Mouse (Mus musculus) forebrain, embryonic 14.5 days (tissue): ENCODE data around the gene Fkbpl. TPM values are rescaled to one million over a fixed set of nuclear protein-coding genes. Genes with fewer than 3 reads are reported as not detected.

Experiments
- ATAC-seq: fragments of 200-750 bp; cut with Nextera tagmentation; 2 replicates; pipeline ENCODE4 v1.8.0; 2017; ENCODE audit warnings: mild to moderate bottlenecking, moderate library complexity
- DNase-seq: peaks from one replicate; pipeline ENCODE4 v3.0.0-alpha.2; 2015; ENCODE audit warnings: low spot score
- H3K27ac ChIP-seq: fragments of 300-500 bp; sonication (generic); 2 replicates; pipeline ENCODE4 v1.5.1; 2014; ENCODE audit warnings: low read depth, mild to moderate bottlenecking, control low read depth, low read length, moderate library complexity
- H3K27me3 ChIP-seq: fragments of 300-500 bp; sonication (generic); replicated peaks from 2 replicates; pipeline ENCODE4 v1.6.1; 2014; ENCODE audit warnings: low read length, control low read depth, mixed read lengths; ENCODE audit not compliant: control insufficient read depth, insufficient read depth
- H3K36me3 ChIP-seq: fragments of 300-500 bp; sonication (generic); 2 replicates; pipeline ENCODE4 v1.6.1; 2014; ENCODE audit warnings: low read length, control low read depth; ENCODE audit not compliant: control insufficient read depth, insufficient read depth
- H3K4me1 ChIP-seq: fragments of 300-500 bp; sonication (generic); 2 replicates; pipeline ENCODE4 v1.6.1; 2014; ENCODE audit warnings: antibody characterized with exemption, low read length, control low read depth; ENCODE audit not compliant: control insufficient read depth, insufficient read depth
- H3K4me2 ChIP-seq: fragments of 300-500 bp; sonication (generic); 2 replicates; pipeline ENCODE4 v1.6.1; 2014; ENCODE audit warnings: mild to moderate bottlenecking, control low read depth, low read length
- H3K4me3 ChIP-seq: fragments of 300-500 bp; sonication (generic); 2 replicates; pipeline ENCODE4 v1.5.1; 2014; ENCODE audit warnings: low read depth, low read length, control low read depth
- H3K9ac ChIP-seq: fragments of 300-500 bp; sonication (generic); 2 replicates; pipeline ENCODE4 v1.6.1; 2014; ENCODE audit warnings: mild to moderate bottlenecking, low read length, control low read depth, moderate library complexity
- H3K9me3 ChIP-seq: fragments of 300-500 bp; sonication (generic); replicated peaks from 2 replicates; pipeline ENCODE4 v1.6.1; 2016; ENCODE audit warnings: low read length, control low read depth, mixed read lengths; ENCODE audit not compliant: control insufficient read depth
- WGBS: fragments of 180-500 bp; shearing (Covaris S2); extraction: QIAGEN DNeasy Blood & Tissue Kit; methylation state at CpG from one replicate; pipeline ENCODE4 v1.1.7; 2014; 5-methylcytosine and 5-hydroxymethylcytosine counted together
- polyA plus RNA-seq: library from polyadenylated mRNA; unstranded; fragments of >200 nt; fragmentation: Nextera tagmentation; extraction: Ambion mirVana; gene quantifications from 2 replicates; pipeline ENCODE4 v1.2.1, GENCODE M21; 2014

Fkbpl gene
- polyA plus RNA-seq, 1 experiment from 2014 or later: 12.6 TPM

DNA sequence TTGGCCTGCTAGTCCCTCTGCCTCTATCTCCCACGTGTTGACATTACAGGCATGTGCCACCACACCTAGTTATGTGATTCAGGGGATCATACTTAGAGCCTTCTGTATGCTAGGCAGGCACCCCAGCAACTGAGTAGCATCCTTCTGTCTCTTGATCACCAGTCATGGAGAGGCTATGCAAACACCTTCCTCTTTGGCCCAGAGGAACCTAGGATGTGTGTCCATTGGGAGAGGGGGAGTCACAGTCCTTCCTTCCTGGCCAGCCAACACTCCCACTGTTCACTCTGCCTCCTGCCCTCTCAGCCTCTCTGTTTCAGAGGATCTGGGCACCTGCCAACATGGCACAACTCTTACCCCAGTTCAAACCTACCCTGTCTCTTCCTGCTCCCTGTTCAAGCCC, 19.0 kb downstream of the Fkbpl start:
- H3K4me3 ChIP-seq: no peak overlapping the region
- no peak overlapping the region for H3K9ac ChIP-seq
- 32% methylated on average over 1 of the region's 1 CpGs for WGBS
- no peak overlapping the region for H3K27ac ChIP-seq
- peaks cover 19% of the 10 kb centered on the region; the same call in 1 of the 2 replicates for H3K27me3 ChIP-seq
- no peaks in the 10 kb centered on the region; the same call in 1 of the 2 replicates for H3K4me1 ChIP-seq
- H3K4me2 ChIP-seq: no peak overlapping the region
- DNase-seq (no peak), ATAC-seq (no peak)
- H3K36me3 ChIP-seq: no peaks in the 10 kb centered on the region
- no peaks in the 10 kb centered on the region for H3K9me3 ChIP-seq

DNA sequence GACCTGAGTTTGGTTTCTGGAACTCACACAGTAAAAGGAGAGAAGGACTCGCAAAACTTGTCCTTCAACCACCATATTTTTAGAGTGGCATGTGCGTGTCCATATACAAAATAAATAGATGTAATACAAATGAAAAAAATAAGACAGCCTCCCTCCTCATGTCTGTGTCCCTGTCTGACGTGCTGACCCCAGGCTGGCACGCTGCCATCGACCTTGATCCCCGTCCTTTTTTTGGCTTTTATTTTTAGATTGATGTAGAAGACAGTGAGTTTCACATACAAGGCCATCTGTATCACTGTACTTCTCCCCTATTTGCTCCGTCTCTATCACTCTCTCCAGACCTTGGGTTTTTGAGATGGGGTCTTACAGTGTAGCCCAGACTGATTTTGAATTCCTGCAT, 19.9 kb downstream of the Fkbpl start:
- WGBS: 81% methylated on average over 7 of the region's 7 CpGs
- Histone ChIP-seq H3K9me3 (no peaks in the 10 kb centered on the region), H3K4me3 (no peak overlapping the region), H3K36me3 (no peaks in the 10 kb centered on the region), H3K4me1 (no peaks in the 10 kb centered on the region; the same call in 1 of the 2 replicates), H3K27ac (no peak overlapping the region), H3K4me2 (no peak overlapping the region), H3K9ac (no peak overlapping the region), H3K27me3 (peaks cover 14% of the 10 kb centered on the region; the same call in 1 of the 2 replicates)
- ATAC-seq (no peak), DNase-seq (no peak)

DNA sequence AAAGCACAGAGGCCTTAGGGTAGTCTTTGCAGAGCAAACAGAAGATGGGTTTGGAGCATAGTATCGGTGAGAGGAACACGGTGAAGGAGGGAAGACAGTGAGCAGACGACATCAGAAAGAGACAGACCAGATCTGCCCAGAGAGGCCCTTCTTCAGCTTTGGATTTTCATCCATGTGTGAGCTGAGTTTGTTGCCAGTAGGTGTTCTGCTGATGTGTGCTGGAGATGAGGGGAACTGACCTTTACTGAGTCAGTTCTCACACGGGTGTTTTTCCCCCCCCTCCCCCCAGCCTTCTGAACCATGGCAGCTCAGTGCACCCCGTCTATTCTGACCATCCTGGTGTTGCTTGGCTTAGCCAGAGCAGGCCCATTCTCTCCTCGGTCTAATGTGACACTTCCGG, 25.7 kb downstream of the Fkbpl start, which contains the start of gene Tnxb:
Gene Tnxb, plus strand, starts transcription at position 301 of the 400 bp plus-strand sequence.
- 0 out of 2 replicates have a peak, but pooled peaks cover 2% of the 10 kb centered on the region for H3K4me1 ChIP-seq
- DNase-seq: no peak

DNA sequence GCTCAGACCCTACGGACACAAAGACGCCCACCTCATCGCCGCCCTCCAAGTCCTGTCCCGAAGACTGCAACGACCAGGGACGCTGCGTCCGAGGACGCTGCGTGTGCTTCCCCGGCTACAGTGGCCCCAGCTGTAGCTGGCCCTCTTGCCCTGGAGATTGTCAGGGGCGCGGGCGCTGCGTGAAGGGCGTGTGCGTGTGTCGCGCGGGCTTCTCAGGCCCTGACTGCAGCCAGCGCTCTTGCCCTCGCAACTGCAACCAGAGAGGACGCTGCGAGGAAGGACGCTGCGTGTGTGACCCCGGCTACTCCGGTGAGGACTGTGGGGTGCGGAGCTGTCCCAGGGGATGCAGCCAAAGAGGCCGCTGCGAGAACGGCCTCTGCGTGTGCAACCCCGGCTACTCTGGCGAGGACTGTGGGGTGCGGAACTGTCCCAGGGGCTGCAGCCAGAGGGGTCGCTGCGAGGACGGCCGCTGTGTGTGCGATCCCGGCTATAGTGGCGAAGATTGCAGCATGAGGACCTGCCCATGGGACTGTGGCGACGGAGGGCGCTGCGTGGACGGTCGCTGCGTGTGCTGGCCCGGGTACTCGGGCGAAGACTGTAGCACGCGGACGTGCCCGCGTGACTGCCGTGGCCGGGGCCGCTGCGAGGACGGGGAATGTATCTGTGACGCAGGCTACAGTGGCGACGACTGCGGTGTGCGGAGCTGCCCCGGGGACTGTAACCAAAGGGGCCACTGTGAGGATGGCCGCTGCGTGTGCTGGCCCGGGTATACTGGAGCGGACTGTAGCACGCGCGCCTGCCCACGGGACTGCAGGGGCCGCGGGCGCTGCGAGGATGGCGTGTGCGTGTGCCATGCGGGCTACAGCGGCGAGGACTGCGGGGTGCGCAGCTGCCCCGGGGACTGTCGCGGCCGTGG, 26.8 kb downstream of the Fkbpl start:
- 12% methylated on average over 93 of the region's 93 CpGs for WGBS

More for the DNA sequence above, 25.7 kb downstream of the Fkbpl start, which contains the start of gene Tnxb:
- Histone ChIP-seq H3K4me3 (peak within 1 kb of the TSS; percentile 28), H3K9me3 (no peaks in the 10 kb centered on the region), H3K36me3 (no peaks in the 10 kb centered on the region), H3K27ac (no peak within 1 kb of the TSS), H3K4me2 (peak within 1 kb of the TSS; percentile 54), H3K9ac (peak within 1 kb of the TSS; percentile 45), H3K27me3 (peaks cover 42% of the 10 kb centered on the region)
- 67% methylated on average over 7 of the region's 7 CpGs for WGBS
- ATAC-seq: no peak

DNA sequence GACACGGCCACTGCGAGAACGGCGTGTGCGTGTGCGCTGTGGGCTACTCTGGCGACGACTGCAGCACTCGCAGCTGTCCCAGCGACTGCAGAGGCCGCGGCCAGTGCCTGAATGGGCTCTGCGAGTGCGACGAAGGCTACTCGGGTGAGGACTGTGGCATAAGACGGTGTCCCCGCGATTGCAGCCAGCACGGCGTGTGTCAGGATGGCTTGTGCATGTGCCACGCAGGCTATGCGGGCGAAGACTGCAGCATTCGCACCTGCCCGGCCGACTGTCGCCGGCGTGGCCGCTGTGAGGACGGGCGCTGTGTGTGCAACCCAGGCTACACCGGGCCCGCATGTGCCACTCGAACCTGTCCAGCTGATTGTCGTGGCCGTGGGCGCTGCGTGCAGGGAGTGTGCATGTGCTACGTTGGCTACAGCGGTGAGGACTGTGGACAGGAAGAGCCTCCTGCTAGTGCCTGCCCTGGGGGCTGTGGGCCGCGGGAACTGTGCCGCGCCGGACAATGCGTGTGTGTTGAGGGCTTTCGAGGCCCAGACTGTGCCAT, 27.8 kb downstream of the Fkbpl start:
- no peak for ATAC-seq
- Histone ChIP-seq H3K9me3 (no peaks in the 10 kb centered on the region), H3K4me2 (peak overlapping the region; percentile 54), H3K27me3 (peaks cover 42% of the 10 kb centered on the region), H3K9ac (peak overlapping the region; percentile 45), H3K27ac (no peak overlapping the region), H3K36me3 (no peaks in the 10 kb centered on the region), H3K4me1 (0 out of 2 replicates have a peak, but pooled peaks cover 2% of the 10 kb centered on the region), H3K4me3 (peak overlapping the region; percentile 28)
- no peak for DNase-seq
- whole genome bisulfite sequencing: 35% methylated on average over 49 of the region's 49 CpGs

More for the DNA sequence above, 26.8 kb downstream of the Fkbpl start:
- no peaks in the 10 kb centered on the region for H3K36me3 ChIP-seq
- H3K9me3 ChIP-seq: no peaks in the 10 kb centered on the region
- H3K4me3 ChIP-seq: peak overlapping the region; percentile 28
- H3K4me2 ChIP-seq: peak overlapping the region; percentile 54
- H3K27me3 ChIP-seq: peaks cover 42% of the 10 kb centered on the region
- H3K4me1 ChIP-seq: 0 out of 2 replicates have a peak, but pooled peaks cover 2% of the 10 kb centered on the region
- DNase-seq: no peak
- peak overlapping the region; percentile 45 for H3K9ac ChIP-seq
- no peak overlapping the region for H3K27ac ChIP-seq
- ATAC-seq: peak; percentile 42; the same call in 1 of the 2 replicates

DNA sequence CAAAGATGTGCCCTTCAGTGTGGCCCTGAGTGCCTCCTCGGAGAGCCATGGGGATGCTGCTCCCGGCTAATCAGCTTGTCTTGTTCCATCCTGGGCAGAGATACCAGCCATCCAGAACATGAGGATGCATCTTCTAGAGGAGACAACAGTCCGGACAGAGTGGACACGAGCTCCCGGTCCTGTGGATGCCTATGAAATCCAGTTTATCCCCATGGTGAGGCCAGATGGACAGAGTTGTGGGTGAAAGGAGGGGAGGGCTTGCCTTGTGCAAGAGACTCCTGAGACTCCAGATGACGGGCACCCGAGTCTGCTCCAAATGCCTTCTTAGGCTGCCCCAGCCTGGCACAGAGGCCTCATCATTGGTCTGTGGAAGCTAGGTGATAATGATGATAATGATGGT, 28.6 kb downstream of the Fkbpl start:
- no peak for ATAC-seq
- Histone ChIP-seq H3K27ac (no peak overlapping the region), H3K9ac (no peak overlapping the region), H3K27me3 (peaks cover 42% of the 10 kb centered on the region), H3K9me3 (no peaks in the 10 kb centered on the region), H3K4me2 (no peak overlapping the region), H3K36me3 (no peaks in the 10 kb centered on the region), H3K4me3 (no peak overlapping the region), H3K4me1 (0 out of 2 replicates have a peak, but pooled peaks cover 2% of the 10 kb centered on the region)
- 84% methylated on average over 7 of the region's 7 CpGs for WGBS
- DNase-seq: no peak

DNA sequence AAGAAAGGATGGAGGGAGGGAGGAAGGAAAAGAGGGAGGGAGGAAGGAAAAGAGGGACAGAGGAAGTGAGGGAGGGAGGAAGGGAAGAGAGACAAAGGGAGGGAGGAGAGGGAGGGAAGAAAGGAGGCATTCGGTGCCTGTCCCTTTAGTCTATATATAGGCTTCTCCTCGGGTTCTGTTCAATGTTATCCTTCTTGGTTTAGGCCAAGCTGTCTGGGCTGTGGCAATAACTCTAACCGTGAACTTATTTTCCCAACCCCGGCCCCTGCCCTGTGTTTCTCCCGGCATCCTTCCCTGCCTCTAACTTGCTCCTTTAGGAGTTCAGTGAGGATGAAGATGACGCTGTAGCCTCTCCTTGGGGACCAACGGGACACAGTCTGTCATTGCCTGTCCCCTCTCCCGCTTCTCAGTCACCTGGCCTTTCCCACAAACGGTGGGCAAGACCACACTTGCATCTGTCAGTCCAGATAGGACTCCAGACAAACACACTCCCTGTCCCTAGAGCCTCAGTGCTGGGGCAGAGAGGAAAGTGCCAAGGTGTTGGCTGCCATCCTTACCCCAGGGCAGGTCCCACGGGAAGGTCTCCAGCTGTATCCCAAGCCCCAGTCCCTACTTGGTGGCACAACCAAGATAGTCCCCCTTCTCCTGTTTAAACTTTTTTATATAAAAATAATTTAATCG, 30.1 kb downstream of the Fkbpl start:
- H3K4me1 ChIP-seq: 0 out of 2 replicates have a peak, but pooled peaks cover 2% of the 10 kb centered on the region
- peaks cover 41% of the 10 kb centered on the region for H3K27me3 ChIP-seq
- WGBS: 75% methylated on average over 11 of the region's 11 CpGs

DNA sequence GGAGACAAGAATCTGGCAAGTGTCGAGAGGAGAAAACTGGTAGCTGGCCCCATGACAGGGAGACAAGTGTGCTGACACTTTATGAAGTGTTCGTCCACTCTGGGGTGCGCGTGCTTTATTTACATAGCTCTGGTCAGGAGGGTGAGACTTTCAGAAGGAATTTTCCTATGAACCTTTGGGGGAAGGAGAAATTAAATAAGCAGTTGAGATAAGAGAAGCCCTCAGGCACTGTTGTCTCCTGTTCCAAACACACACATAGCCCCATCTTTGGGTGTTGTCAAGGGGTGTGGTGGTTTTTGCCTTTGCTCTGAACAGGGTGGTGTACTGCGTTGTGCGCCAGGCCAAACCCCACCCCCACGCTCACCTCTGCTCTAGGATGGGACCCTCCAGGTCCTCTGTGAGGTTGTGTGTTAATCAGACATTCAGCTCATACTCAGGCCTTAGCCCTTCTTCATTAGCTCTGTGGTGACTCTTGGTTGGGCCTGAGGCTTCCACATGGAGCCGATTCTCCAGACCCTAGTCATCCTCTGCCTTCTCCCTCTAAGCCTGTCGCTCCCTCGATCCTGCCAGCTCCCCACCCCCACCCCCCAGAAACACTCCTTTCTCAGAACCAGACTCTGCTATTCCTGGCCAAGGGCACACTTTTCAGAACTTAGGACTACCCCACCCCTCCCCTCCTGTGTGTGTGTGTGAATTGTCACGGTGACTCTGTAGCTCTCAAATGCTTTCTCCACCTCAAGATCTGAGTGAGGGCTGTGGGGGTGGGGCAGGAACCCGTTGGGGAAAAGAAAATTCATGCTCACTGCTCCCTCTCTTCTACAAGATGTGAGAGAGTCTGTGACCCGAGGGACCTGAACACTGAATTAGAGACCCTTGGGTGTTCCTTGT, 30.9 kb downstream of the Fkbpl start:
- H3K27me3 ChIP-seq: peaks cover 33% of the 10 kb centered on the region
- 77% methylated on average over 13 of the region's 13 CpGs for WGBS
- no peak for DNase-seq

More for the DNA sequence above, 30.1 kb downstream of the Fkbpl start:
- H3K9ac ChIP-seq: no peak overlapping the region
- no peak for DNase-seq
- no peak for ATAC-seq
- H3K4me2 ChIP-seq: no peak overlapping the region
- H3K27ac ChIP-seq: no peak overlapping the region
- H3K9me3 ChIP-seq: no peaks in the 10 kb centered on the region
- no peaks in the 10 kb centered on the region for H3K36me3 ChIP-seq
- H3K4me3 ChIP-seq: no peak overlapping the region

More for the DNA sequence above, 30.9 kb downstream of the Fkbpl start:
- H3K4me3 ChIP-seq: no peak overlapping the region
- H3K4me1 ChIP-seq: 0 out of 2 replicates have a peak, but pooled peaks cover 2% of the 10 kb centered on the region
- H3K9me3 ChIP-seq: no peaks in the 10 kb centered on the region
- ATAC-seq: no peak
- no peak overlapping the region for H3K27ac ChIP-seq
- H3K36me3 ChIP-seq: no peaks in the 10 kb centered on the region
- H3K9ac ChIP-seq: no peak overlapping the region
- H3K4me2 ChIP-seq: no peak overlapping the region
